Mouse (Mus musculus) neural tube, embryonic 13.5 days (tissue): ENCODE results near the gene Hoga1. TPM values are rescaled to one million over a fixed set of nuclear protein-coding genes. Genes with fewer than 3 reads are reported as not detected.
A peak's percentile ranks its signal among the peaks of the same experiment; 100 is the strongest.

Experiments used
- ATAC-seq: fragments of 200-750 bp; cut with Nextera tagmentation; 2 replicates; pipeline ENCODE4 v1.8.0; 2017; ENCODE audit warnings: low read depth, mild to moderate bottlenecking, moderate TSS enrichment, moderate library complexity
- H3K27ac ChIP-seq: fragments of 300-500 bp; sonication (generic); replicated peaks from 2 replicates; pipeline ENCODE4 v1.5.1; 2015; ENCODE audit warnings: moderate library complexity, mild to moderate bottlenecking, inconsistent platforms
- H3K27me3 ChIP-seq: fragments of 300-500 bp; sonication (generic); 2 replicates; pipeline ENCODE4 v1.6.1; 2015; ENCODE audit warnings: mild to moderate bottlenecking, inconsistent platforms
- H3K36me3 ChIP-seq: fragments of 300-500 bp; sonication (generic); 2 replicates; pipeline ENCODE4 v1.6.1; 2015; ENCODE audit warnings: mild to moderate bottlenecking, inconsistent platforms
- H3K4me1 ChIP-seq: fragments of 300-500 bp; sonication (generic); replicated peaks from 2 replicates; pipeline ENCODE4 v1.6.1; 2015; ENCODE audit warnings: inconsistent platforms
- H3K4me2 ChIP-seq: fragments of 300-500 bp; sonication (generic); 2 replicates; pipeline ENCODE4 v1.6.1; 2015; ENCODE audit warnings: inconsistent platforms, mild to moderate bottlenecking, moderate library complexity
- H3K4me3 ChIP-seq: fragments of 300-500 bp; sonication (generic); 2 replicates; pipeline ENCODE4 v1.5.1; 2015; ENCODE audit warnings: mild to moderate bottlenecking, inconsistent platforms
- H3K9ac ChIP-seq: fragments of 300-500 bp; sonication (generic); 2 replicates; pipeline ENCODE4 v1.6.1; 2015; ENCODE audit warnings: moderate library complexity, mild to moderate bottlenecking, inconsistent platforms
- H3K9me3 ChIP-seq: fragments of 300-500 bp; sonication (generic); 2 replicates; pipeline ENCODE4 v1.6.1; 2016; ENCODE audit warnings: inconsistent platforms
- WGBS: fragments of 180-500 bp; shearing (Covaris S2); methylation state at CpG from one replicate; pipeline ENCODE4 v1.1.7; 2015; 5-methylcytosine and 5-hydroxymethylcytosine counted together
- polyA plus RNA-seq: library from polyadenylated mRNA; unstranded; fragments of >200 nt; fragmentation: Nextera tagmentation; extraction: Ambion mirVana; gene quantifications from 2 replicates; pipeline ENCODE4 v1.2.1, GENCODE M21; 2015

The Hoga1 gene
- 0.93 and 1.6 TPM in 2 replicates for polyA plus RNA-seq

GRCm38 (mm10) chr19:42045269-42046102 is at the start of gene Hoga1:
Gene Hoga1 (plus strand): TSS chr19:42045610.
- H3K27ac ChIP-seq: no peak within 1 kb of the TSS
- H3K9ac ChIP-seq: no peak within 1 kb of the TSS
- ATAC-seq: peak; percentile 84
- peak within 1 kb of the TSS; percentile 25 for H3K4me3 ChIP-seq
- no peaks in the 10 kb centered on the region for H3K9me3 ChIP-seq
- H3K4me1 ChIP-seq: peaks cover 7% of the 10 kb centered on the region
- 22% methylated on average over 23 of the region's 23 CpGs for WGBS
- no peaks in the 10 kb centered on the region for H3K36me3 ChIP-seq
- H3K27me3 ChIP-seq: no peaks in the 10 kb centered on the region
- peak within 1 kb of the TSS; percentile 49 for H3K4me2 ChIP-seq

DNA sequence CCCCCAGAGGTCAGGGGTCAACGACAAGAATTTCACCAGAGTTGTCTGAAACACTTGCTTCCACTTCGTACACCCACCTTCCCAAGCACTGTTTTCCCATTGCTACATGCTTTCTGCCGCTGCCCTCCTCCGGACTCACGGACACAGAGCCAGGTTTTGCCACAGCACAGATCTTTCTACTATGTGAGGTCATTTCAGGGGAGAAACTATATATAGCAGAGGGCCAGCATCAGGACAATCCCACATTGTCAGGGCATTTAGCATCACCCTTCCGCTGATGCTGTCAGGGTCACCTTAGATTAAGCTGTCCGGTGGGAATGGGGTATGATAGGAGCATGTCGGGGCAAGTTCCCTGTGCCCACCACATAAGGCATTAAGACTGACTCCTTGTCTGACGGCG is 48.3 kb upstream of the Hoga1 start:
- Histone ChIP-seq H3K4me1 (peaks cover 20% of the 10 kb centered on the region), H3K9me3 (no peaks in the 10 kb centered on the region), H3K9ac (no peak overlapping the region), H3K4me2 (no peak overlapping the region), H3K36me3 (no peaks in the 10 kb centered on the region), H3K27ac (no peak overlapping the region), H3K4me3 (no peak overlapping the region), H3K27me3 (no peaks in the 10 kb centered on the region)
- 91% methylated on average over 10 of the region's 10 CpGs for WGBS
- ATAC-seq: no peak

DNA sequence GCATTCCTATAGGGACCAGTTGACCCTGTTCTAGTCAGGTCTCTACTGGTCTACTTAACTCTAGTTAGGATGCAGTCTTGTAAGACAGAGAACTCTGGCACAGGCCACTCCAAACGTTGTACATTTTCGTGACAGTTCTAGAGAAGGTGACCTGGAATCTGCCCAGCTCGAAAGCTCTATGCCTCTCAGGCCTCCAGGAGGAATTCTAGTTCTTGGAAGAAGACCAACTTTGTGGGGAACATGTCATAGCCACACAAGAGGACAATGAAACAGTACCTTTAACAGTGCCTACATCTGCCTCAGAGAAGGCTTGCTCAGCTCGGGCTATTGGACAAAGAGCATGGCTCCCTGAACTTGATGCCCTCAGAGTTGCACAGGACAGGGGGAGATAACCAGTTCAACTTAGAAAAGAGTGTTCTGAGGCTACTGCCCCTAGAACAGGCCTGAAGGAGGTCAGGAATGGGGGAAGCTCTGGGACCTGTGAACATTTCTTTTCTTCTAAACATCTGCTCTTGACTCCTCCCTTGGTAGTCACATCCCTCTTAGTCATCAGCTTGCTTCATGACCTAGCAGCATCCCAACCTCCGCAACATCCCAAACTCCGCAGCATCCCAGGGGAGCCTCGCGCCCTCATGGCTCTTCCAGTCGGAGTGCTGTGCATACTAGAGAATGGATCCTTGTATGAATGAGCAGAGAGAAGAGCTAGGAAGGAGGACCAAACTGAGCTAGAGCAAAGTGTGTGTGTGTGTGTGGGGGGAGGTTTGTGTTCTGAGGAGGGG is 46.5 kb upstream of the Hoga1 start:
- ATAC-seq: no peak
- 91% methylated on average over 9 of the region's 9 CpGs for WGBS

DNA sequence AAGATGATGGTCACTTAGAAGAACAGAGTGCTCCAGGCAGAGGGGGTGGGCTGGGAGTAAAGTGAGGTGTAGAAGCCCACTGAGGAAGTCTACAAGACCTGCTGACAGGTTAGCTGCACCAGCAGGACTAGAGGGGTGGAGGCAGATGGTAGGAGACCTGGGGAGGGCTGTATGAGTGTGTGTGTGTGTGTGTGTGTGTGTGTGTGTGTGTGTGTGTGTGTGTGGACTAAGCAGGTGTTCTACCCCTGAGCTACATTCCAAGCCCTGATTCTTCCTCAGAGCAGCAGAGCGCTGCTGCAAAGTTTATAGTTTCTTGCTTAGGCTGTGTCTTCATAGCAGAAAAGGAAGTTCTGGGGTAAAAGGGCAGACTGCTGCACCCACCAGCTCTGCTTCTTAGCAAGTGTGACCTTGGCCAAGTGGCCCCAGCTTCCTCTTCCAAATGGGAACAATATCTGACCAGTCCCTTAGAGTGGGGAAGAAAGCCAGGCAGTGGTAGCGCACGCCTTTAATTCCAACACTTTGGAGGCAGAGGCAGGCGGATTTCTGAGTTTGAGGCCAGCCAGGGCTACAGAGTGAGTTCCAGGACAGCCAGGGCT is 45.6 kb upstream of the Hoga1 start:
- no peaks in the 10 kb centered on the region for H3K36me3 ChIP-seq
- H3K4me3 ChIP-seq: no peak overlapping the region
- H3K9me3 ChIP-seq: no peaks in the 10 kb centered on the region
- H3K9ac ChIP-seq: no peak overlapping the region
- no peaks in the 10 kb centered on the region for H3K27me3 ChIP-seq
- 92% methylated on average over 4 of the region's 4 CpGs for WGBS
- no peak for ATAC-seq
- H3K4me1 ChIP-seq: peaks cover 14% of the 10 kb centered on the region
- H3K4me2 ChIP-seq: no peak overlapping the region
- H3K27ac ChIP-seq: peak overlapping the region; percentile 46; the same call in 1 of the 2 replicates

More for the DNA sequence above, 46.5 kb upstream of the Hoga1 start:
- no peak overlapping the region for H3K4me2 ChIP-seq
- peaks cover 14% of the 10 kb centered on the region for H3K4me1 ChIP-seq
- no peaks in the 10 kb centered on the region for H3K9me3 ChIP-seq
- H3K27me3 ChIP-seq: no peaks in the 10 kb centered on the region
- no peak overlapping the region for H3K27ac ChIP-seq
- H3K9ac ChIP-seq: no peak overlapping the region
- no peaks in the 10 kb centered on the region for H3K36me3 ChIP-seq
- no peak overlapping the region for H3K4me3 ChIP-seq

GRCm38 (mm10) chr19:42000446-42000958 is 44.9 kb upstream of the Hoga1 start:
- ATAC-seq: no peak

DNA sequence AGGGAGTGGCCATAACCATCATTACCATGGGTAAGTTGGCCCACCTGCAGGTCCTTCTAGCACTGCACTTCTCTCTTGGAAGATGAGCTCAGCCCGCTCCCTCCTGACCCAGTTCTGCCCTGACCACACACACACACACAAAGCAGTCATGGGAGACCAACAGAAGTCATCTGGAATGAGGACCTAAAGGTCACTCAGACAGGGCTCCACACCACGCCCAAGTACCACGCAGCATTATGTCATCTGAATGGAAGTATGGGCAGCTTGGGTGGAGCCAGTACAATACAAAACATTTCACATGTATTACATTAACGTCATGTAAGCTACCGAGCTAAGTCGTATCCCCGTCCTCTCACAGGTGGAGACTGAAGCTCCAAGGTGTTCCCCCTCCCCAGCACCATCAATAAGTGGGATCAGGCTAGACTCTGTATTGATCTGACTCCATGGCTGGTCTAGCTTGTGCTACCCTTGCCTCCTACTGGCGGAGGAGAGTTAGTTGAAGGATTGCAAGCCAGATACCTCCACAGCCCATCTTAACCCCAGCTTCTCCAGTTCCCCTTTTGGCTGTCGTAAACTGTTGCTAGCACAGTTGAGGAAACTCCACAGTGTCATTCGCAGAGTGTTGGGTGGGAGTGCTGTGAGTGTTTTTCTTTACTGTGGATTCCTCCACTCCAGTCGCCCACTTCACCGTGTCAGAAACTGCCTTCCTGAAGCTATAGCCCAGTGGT is 44.0 kb upstream of the Hoga1 start:
- H3K36me3 ChIP-seq: no peaks in the 10 kb centered on the region
- 92% methylated on average over 12 of the region's 12 CpGs for WGBS
- no peak overlapping the region for H3K4me3 ChIP-seq
- H3K27ac ChIP-seq: peak overlapping the region; percentile 46; the same call in 1 of the 2 replicates
- no peaks in the 10 kb centered on the region for H3K27me3 ChIP-seq
- H3K4me1 ChIP-seq: 0 out of 2 replicates have a peak, but pooled peaks cover 4% of the 10 kb centered on the region
- no peak overlapping the region for H3K9ac ChIP-seq
- H3K9me3 ChIP-seq: no peaks in the 10 kb centered on the region
- ATAC-seq: no peak
- no peak overlapping the region for H3K4me2 ChIP-seq

More at GRCm38 (mm10) chr19:42000446-42000958, 44.9 kb upstream of the Hoga1 start:
- Histone ChIP-seq H3K9me3 (no peaks in the 10 kb centered on the region), H3K27ac (peak overlapping the region; percentile 46; the same call in 1 of the 2 replicates), H3K9ac (no peak overlapping the region), H3K4me3 (no peak overlapping the region), H3K4me1 (peaks cover 7% of the 10 kb centered on the region; the same call in 1 of the 2 replicates), H3K4me2 (no peak overlapping the region), H3K36me3 (no peaks in the 10 kb centered on the region), H3K27me3 (no peaks in the 10 kb centered on the region)
- 70% methylated on average over 4 of the region's 4 CpGs for WGBS

GRCm38 (mm10) chr19:42004258-42004657 is 41.2 kb upstream of the Hoga1 start:
- no peak overlapping the region for H3K4me2 ChIP-seq
- no peaks in the 10 kb centered on the region for H3K9me3 ChIP-seq
- no peak for ATAC-seq
- no peak overlapping the region for H3K9ac ChIP-seq
- 81% methylated on average over 6 of the region's 6 CpGs for WGBS
- H3K4me1 ChIP-seq: peaks cover 4% of the 10 kb centered on the region; the same call in 1 of the 2 replicates
- H3K36me3 ChIP-seq: no peaks in the 10 kb centered on the region
- no peak overlapping the region for H3K27ac ChIP-seq
- H3K4me3 ChIP-seq: no peak overlapping the region
- H3K27me3 ChIP-seq: no peaks in the 10 kb centered on the region

DNA sequence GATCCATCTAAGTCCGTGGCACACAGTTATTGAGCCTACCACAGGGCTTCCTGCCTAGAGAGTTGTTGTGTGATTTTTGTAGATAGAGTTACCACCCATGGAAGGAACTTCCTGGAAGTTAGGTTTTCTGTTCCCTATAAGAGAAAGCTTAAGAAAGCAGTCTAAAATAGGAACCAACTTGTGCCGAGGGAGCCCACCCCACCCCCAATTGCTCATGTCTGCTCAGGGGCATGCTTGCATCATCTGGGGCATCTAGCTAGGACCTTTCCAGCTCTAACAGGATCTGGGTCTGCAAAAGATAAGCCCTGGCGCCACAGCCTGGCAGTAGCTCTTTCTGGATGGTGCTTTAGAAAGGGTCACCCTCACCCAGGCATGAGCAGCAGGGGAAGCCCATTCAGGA is 39.8 kb upstream of the Hoga1 start:
- Histone ChIP-seq H3K4me3 (no peak overlapping the region), H3K9me3 (no peaks in the 10 kb centered on the region), H3K4me1 (peaks cover under 1% of the 10 kb centered on the region), H3K4me2 (no peak overlapping the region), H3K27ac (no peak overlapping the region), H3K36me3 (no peaks in the 10 kb centered on the region), H3K9ac (no peak overlapping the region), H3K27me3 (no peaks in the 10 kb centered on the region)
- ATAC-seq: no peak
- 88% methylated on average over 3 of the region's 3 CpGs for WGBS

- no peak for ATAC-seq
- no peak overlapping the region for H3K27ac ChIP-seq
- no peaks in the 10 kb centered on the region for H3K9me3 ChIP-seq
- no peak overlapping the region for H3K4me3 ChIP-seq
- H3K9ac ChIP-seq: no peak overlapping the region
- no peaks in the 10 kb centered on the region; the same call in none of the 2 replicates for H3K4me1 ChIP-seq
- WGBS: 68% methylated on average over 8 of the region's 8 CpGs
- H3K36me3 ChIP-seq: no peaks in the 10 kb centered on the region
- no peaks in the 10 kb centered on the region for H3K27me3 ChIP-seq
- H3K4me2 ChIP-seq: no peak overlapping the region
Measured at GRCm38 (mm10) chr19:42006568-42006967, 38.8 kb upstream of the Hoga1 start.

GRCm38 (mm10) chr19:42008586-42008985 is 36.8 kb upstream of the Hoga1 start:
- ATAC-seq: no peak
- 55% methylated on average over 3 of the region's 3 CpGs for WGBS

GRCm38 (mm10) chr19:42009067-42009466 is 36.3 kb upstream of the Hoga1 start:
- ATAC-seq: no peak
- H3K27me3 ChIP-seq: no peaks in the 10 kb centered on the region
- 56% methylated on average over 7 of the region's 7 CpGs for WGBS
- no peak overlapping the region for H3K9ac ChIP-seq
- H3K27ac ChIP-seq: no peak overlapping the region
- H3K36me3 ChIP-seq: no peaks in the 10 kb centered on the region
- no peak overlapping the region for H3K4me2 ChIP-seq
- no peaks in the 10 kb centered on the region; the same call in none of the 2 replicates for H3K4me1 ChIP-seq
- no peaks in the 10 kb centered on the region for H3K9me3 ChIP-seq
- H3K4me3 ChIP-seq: no peak overlapping the region

More at GRCm38 (mm10) chr19:42008586-42008985, 36.8 kb upstream of the Hoga1 start:
- H3K4me2 ChIP-seq: no peak overlapping the region
- H3K9ac ChIP-seq: no peak overlapping the region
- H3K36me3 ChIP-seq: no peaks in the 10 kb centered on the region
- H3K27me3 ChIP-seq: no peaks in the 10 kb centered on the region
- no peaks in the 10 kb centered on the region; the same call in none of the 2 replicates for H3K4me1 ChIP-seq
- H3K27ac ChIP-seq: no peak overlapping the region
- H3K4me3 ChIP-seq: no peak overlapping the region
- no peaks in the 10 kb centered on the region for H3K9me3 ChIP-seq
